12 mouse cellular contexts compared by ENCODE assay signal in the genomic region with DNA sequence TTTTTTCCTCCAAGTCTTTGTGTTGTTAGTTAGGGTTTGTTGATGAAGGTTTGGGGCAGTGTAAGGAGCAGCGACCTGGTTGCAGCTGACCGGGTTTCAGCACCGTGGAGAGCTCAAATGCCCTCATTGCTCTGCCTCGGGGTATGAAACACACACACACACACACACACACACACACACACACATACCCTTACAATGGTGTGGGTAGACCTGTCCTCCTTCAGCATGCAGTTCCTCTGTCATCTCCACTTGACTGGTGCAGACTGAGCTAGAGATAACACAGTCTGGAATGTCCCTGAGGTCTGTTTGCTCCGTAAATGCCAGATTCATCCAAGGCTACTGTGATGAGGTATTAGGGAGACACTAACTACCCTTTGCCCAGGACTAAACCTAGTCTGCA. TPM values are rescaled to one million over a fixed set of nuclear protein-coding genes. Genes with fewer than 3 reads are reported as not detected.
A peak's percentile ranks its signal among the peaks of the same experiment; 100 is the strongest.
DNase-seq lines count a peak whose midpoint lies in the region; ATAC-seq and TF ChIP-seq lines count a peak whose summit lies in the region.
"Had no signal": no experiment of that assay in that cellular context is flagged by ENCODE, and none has a peak within 500 bp of the region (broad histone marks: within the 10 kb centered on the region; RNA-seq: fewer than 3 reads in every experiment).

No protein-coding gene starts in this region.

- WGBS in hindbrain, embryonic 11.5 days: 14% methylated on average over 5 of the region's 5 CpGs
- 14% methylated on average over 5 of the region's 5 CpGs for WGBS in midbrain, embryonic 10.5 days

- H3K27ac ChIP-seq in ES-Bruce4 (ENCODE audit: insufficient read depth, low read length): no peak overlapping the region; the same call in 1 of the 2 replicates
- H3K27ac ChIP-seq in hindbrain, embryonic 11.5 days (ENCODE audit: low read depth, low read length): peak overlapping the region; percentile 86
- H3K27ac ChIP-seq in midbrain, embryonic 10.5 days (replicated peaks): peak overlapping the region; percentile 81; the same call in 1 of the 2 replicates
- H3K27ac ChIP-seq: stomach, embryonic 15.5 days had no signal

- H3K4me3 ChIP-seq in ES-Bruce4 (ENCODE audit: low read depth, low read length): no peak overlapping the region
- no peak overlapping the region for H3K4me3 ChIP-seq in hindbrain, embryonic 11.5 days (ENCODE audit: low read depth, low read length)
- no peak overlapping the region; the same call in 1 of the 2 replicates for H3K4me3 ChIP-seq in midbrain, embryonic 10.5 days
- H3K4me3 ChIP-seq: stomach, embryonic 15.5 days had no signal

- TF ChIP-seq CTCF in ES-Bruce4 (IDR thresholded peaks at IDR 0.05; ENCODE audit: low read depth, low read length): no peak

- peaks cover 21% of the 10 kb centered on the region for H3K36me3 ChIP-seq in ES-Bruce4 (ENCODE audit: control insufficient read depth, insufficient read depth, low read length, poor library complexity, severe bottlenecking)
- no peaks in the 10 kb centered on the region for H3K36me3 ChIP-seq in hindbrain, embryonic 11.5 days (ENCODE audit: control insufficient read depth, insufficient read depth, low read length)
- H3K36me3 ChIP-seq in midbrain, embryonic 10.5 days: peaks cover 37% of the 10 kb centered on the region

- H3K9ac ChIP-seq in ES-Bruce4 (ENCODE audit: low read depth, poor library complexity, severe bottlenecking): no peak overlapping the region
- no peak overlapping the region for H3K9ac ChIP-seq in hindbrain, embryonic 11.5 days (ENCODE audit: low read depth, low read length)
- H3K9ac ChIP-seq: stomach, embryonic 15.5 days had no signal

- intact Hi-C loops in left cerebral cortex, postnatal 14 days (cut with DNase I): loop anchor here (5.0 kb wide), 1 partner anchor 35 kb away; no protein-coding TSS in a partner anchor

- no peak for ATAC-seq in hindbrain, embryonic 11.5 days (ENCODE audit: low FRiP score)

- H3K9me3 ChIP-seq in ES-Bruce4 (replicated peaks; ENCODE audit: control insufficient read depth, insufficient read depth, low read length, poor library complexity, severe bottlenecking): no peaks in the 10 kb centered on the region
- H3K9me3 ChIP-seq in hindbrain, embryonic 11.5 days (ENCODE audit: control insufficient read depth, low read length): no peaks in the 10 kb centered on the region
- no peaks in the 10 kb centered on the region for H3K9me3 ChIP-seq in midbrain, embryonic 10.5 days (replicated peaks)
- H3K9me3 ChIP-seq: G1E; stomach, embryonic 15.5 days had no signal

- DNase-seq in adrenal gland, postnatal 36 days: peak; percentile 39 to 72
- DNase-seq in hindbrain, embryonic 11.5 days (ENCODE audit: low spot score): peak; percentile 50
- DNase-seq in midbrain, embryonic 10.5 days (ENCODE audit: low spot score): peak; percentile 43
- DNase-seq in gastrocnemius, postnatal 25 days: no peak
- no peak for DNase-seq in left cerebral cortex, adult 18-20 months (ENCODE audit: low spot score in 2 of 2)
- no peak for DNase-seq in heart, adult 18-20 months
- DNase-seq in left cerebral cortex, postnatal 14 days (ENCODE audit: low spot score in 2 of 2): no peak

- H3K27me3 ChIP-seq in ES-Bruce4 (ENCODE audit: control insufficient read depth, insufficient read depth, low read length, poor library complexity, severe bottlenecking): no peaks in the 10 kb centered on the region
- no peaks in the 10 kb centered on the region for H3K27me3 ChIP-seq in hindbrain, embryonic 11.5 days (ENCODE audit: control insufficient read depth, insufficient read depth, low read length)
- H3K27me3 ChIP-seq in midbrain, embryonic 10.5 days (ENCODE audit: low read depth, poor library complexity, severe bottlenecking): peaks cover 15% of the 10 kb centered on the region
- H3K27me3 ChIP-seq: stomach, embryonic 15.5 days had no signal

- 0 out of 2 replicates have a peak, but pooled peaks have one; percentile 30 for TF ChIP-seq EP300 in ES-Bruce4 (IDR thresholded peaks at IDR 0.05; ENCODE audit: insufficient read depth, low read depth, low read length)

- no peak overlapping the region for H3K4me2 ChIP-seq in hindbrain, embryonic 11.5 days (replicated peaks; ENCODE audit: low read depth, low read length)
- H3K4me2 ChIP-seq: stomach, embryonic 15.5 days had no signal

- H3K4me1 ChIP-seq in ES-Bruce4 (ENCODE audit: control insufficient read depth, insufficient read depth, low read length): peaks cover 1% of the 10 kb centered on the region
- peaks cover 2% of the 10 kb centered on the region; the same call in 1 of the 2 replicates for H3K4me1 ChIP-seq in hindbrain, embryonic 11.5 days (replicated peaks; ENCODE audit: control insufficient read depth, insufficient read depth, low read length)
- peaks cover 27% of the 10 kb centered on the region for H3K4me1 ChIP-seq in midbrain, embryonic 10.5 days

- no peak for TF ChIP-seq POLR2A in ES-Bruce4 (IDR thresholded peaks at IDR 0.05; ENCODE audit: insufficient read depth, low read length)

RNA-seq across cellular contexts. Expression of gene Ngdn, which starts 12.0 kb away (rescaled TPM):
- 52.7 and 55.2 TPM in 2 replicates for polyA plus RNA-seq in ES-Bruce4 (2011; ENCODE audit: insufficient read depth, insufficient read length, low read depth, missing spikeins)
- 10 to 100 TPM; 34.6 to 44.8 TPM for total RNA-seq in adrenal gland, postnatal 36 days (2021)
- polyA plus RNA-seq in hindbrain, embryonic 11.5 days (2014; fragmentation: Nextera tagmentation; extraction: Ambion mirVana): 79.7 and 81.5 TPM in 2 replicates
- polyA plus RNA-seq in midbrain, embryonic 10.5 days (2016; fragmentation: Nextera tagmentation; extraction: Ambion mirVana): 89.3 and 91.6 TPM in 2 replicates
- total RNA-seq in gastrocnemius, postnatal 25 days (2021): 10 to 100 TPM; 15.7 to 17.0 TPM
- total RNA-seq in left cerebral cortex, adult 18-20 months (2021): 10 to 100 TPM; 30.6 to 32.0 TPM
- total RNA-seq in heart, adult 18-20 months (2021): 10 to 100 TPM; 27.7 to 31.1 TPM
- total RNA-seq in left cerebral cortex, postnatal 14 days (2021): 10 to 100 TPM; 20.2 to 21.6 TPM

RNA-seq across cellular contexts. Expression of gene Myh7, which starts 32.8 kb away (rescaled TPM):
- 3.1 TPM in 2 replicates for polyA plus RNA-seq in ES-Bruce4 (2011; ENCODE audit: insufficient read depth, insufficient read length, low read depth, missing spikeins)
- under 1 TPM in 1 of 2 experiments, not detected in 1; 0.49 TPM for total RNA-seq in adrenal gland, postnatal 36 days (2021)
- 1.8 and 3.3 TPM in 2 replicates for polyA plus RNA-seq in hindbrain, embryonic 11.5 days (2014; fragmentation: Nextera tagmentation; extraction: Ambion mirVana)
- polyA plus RNA-seq in midbrain, embryonic 10.5 days (2016; fragmentation: Nextera tagmentation; extraction: Ambion mirVana): 0.70 and 0.96 TPM in 2 replicates
- 1,000 to 10,000 TPM in 1 of 2 experiments, 100 to 1,000 TPM in 1; 192 to 1,011 TPM for total RNA-seq in gastrocnemius, postnatal 25 days (2021)
- total RNA-seq in left cerebral cortex, adult 18-20 months (2021): 10 to 100 TPM; 16.0 to 18.2 TPM
- 1,000 to 10,000 TPM; 1,849 to 2,242 TPM for total RNA-seq in heart, adult 18-20 months (2021)
- 1 to 10 TPM; 5.6 to 7.8 TPM for total RNA-seq in left cerebral cortex, postnatal 14 days (2021)
- polyA plus RNA-seq: liver, adult 2 months had no signal

RNA-seq across cellular contexts. Expression of gene Gm17428, which starts 50.5 kb away (rescaled TPM):
- polyA plus RNA-seq in ES-Bruce4 (2011; ENCODE audit: insufficient read depth, insufficient read length, low read depth, missing spikeins): not detected in 2 replicates
- total RNA-seq in adrenal gland, postnatal 36 days (2021): not detected
- polyA plus RNA-seq in hindbrain, embryonic 11.5 days (2014; fragmentation: Nextera tagmentation; extraction: Ambion mirVana): not detected in 2 replicates
- not detected in 2 replicates for polyA plus RNA-seq in midbrain, embryonic 10.5 days (2016; fragmentation: Nextera tagmentation; extraction: Ambion mirVana)
- not detected for total RNA-seq in gastrocnemius, postnatal 25 days (2021)
- total RNA-seq in left cerebral cortex, adult 18-20 months (2021): not detected
- not detected for total RNA-seq in heart, adult 18-20 months (2021)
- total RNA-seq in left cerebral cortex, postnatal 14 days (2021): not detected
- total RNA-seq: G1E; heart, postnatal 10 days; liver, adult 2 months had no signal
- polyA plus RNA-seq: G1E; liver, adult 2 months; stomach, embryonic 15.5 days had no signal

Comparison
In these comparisons a context has a peak if more than half of its experiments do, and no peak if none do; other contexts are left out.
1. DNase-seq: peak in adrenal gland, postnatal 36 days (2 of 2), hindbrain, embryonic 11.5 days (single experiment) and midbrain, embryonic 10.5 days (single experiment); none in gastrocnemius, postnatal 25 days (single experiment), left cerebral cortex, adult 18-20 months (0 of 2), heart, adult 18-20 months (0 of 2) and left cerebral cortex, postnatal 14 days (0 of 2).
2. RNA of gene Myh7, which starts 32.8 kb away (total RNA-seq): 1,849 to 2,242 TPM in heart, adult 18-20 months and 192 to 1,011 TPM in gastrocnemius, postnatal 25 days; 16.0 to 18.2 TPM in left cerebral cortex, adult 18-20 months, 5.6 to 7.8 TPM in left cerebral cortex, postnatal 14 days and 0.49 TPM in adrenal gland, postnatal 36 days; every median in the first group is over 10 times any median in the second.